Mouse (Mus musculus) forebrain, embryonic 10.5 days (tissue): ENCODE results near the gene Ppfibp1. TPM values are rescaled to one million over a fixed set of nuclear protein-coding genes. Genes with fewer than 3 reads are reported as not detected.

ENCODE experiments used
- polyA plus RNA-seq: library from polyadenylated mRNA; unstranded; fragments of >200 nt; fragmentation: Nextera tagmentation; extraction: Ambion mirVana; gene quantifications from 2 replicates; pipeline ENCODE4 v1.2.1, GENCODE M21; 2016

Ppfibp1 gene
- polyA plus RNA-seq, 1 experiment from 2014 or later, result 30.0 TPM

Other genes starting within 250 kb of the Ppfibp1 start
- gene Med21, start 245.9 kb upstream of the Ppfibp1 start, polyA plus RNA-seq, result 128 and 133 TPM in 2 replicates
- gene Tm7sf3, start 245.7 kb upstream of the Ppfibp1 start, polyA plus RNA-seq, result 25.7 and 28.0 TPM in 2 replicates
- 21.2 and 22.1 TPM in 2 replicates for gene Stk38l, start 163.5 kb upstream of the Ppfibp1 start, polyA plus RNA-seq
- 1.4 and 2.2 TPM in 2 replicates for gene Arntl2, start 92.4 kb upstream of the Ppfibp1 start, polyA plus RNA-seq
- not detected in 2 replicates for gene Smco2, start 38.4 kb upstream of the Ppfibp1 start, polyA plus RNA-seq
- gene 1700034J05Rik, start 65.9 kb downstream of the Ppfibp1 start, polyA plus RNA-seq, result 0.07 and 0.11 TPM in 2 replicates
- 1.3 TPM in 2 replicates for gene Rep15, start 144.1 kb downstream of the Ppfibp1 start, polyA plus RNA-seq
- gene Mrps35, start 154.3 kb downstream of the Ppfibp1 start, polyA plus RNA-seq, result 122 and 134 TPM in 2 replicates
- gene Mansc4, start 198.5 kb downstream of the Ppfibp1 start, polyA plus RNA-seq, result 1.1 and 1.5 TPM in 2 replicates
- gene Klhl42, start 202.9 kb downstream of the Ppfibp1 start, polyA plus RNA-seq, result 4.7 and 5.1 TPM in 2 replicates